Mouse (Mus musculus) forebrain, embryonic 12.5 days (tissue): ENCODE measurements around the gene Astl. TPM values are rescaled to one million over a fixed set of nuclear protein-coding genes. Genes with fewer than 3 reads are reported as not detected.

Experiments used
- ATAC-seq: fragments of 200-750 bp; cut with Nextera tagmentation; 2 replicates; pipeline ENCODE4 v1.8.0; 2017; ENCODE audit warnings: moderate TSS enrichment; ENCODE audit not compliant: low FRiP score
- H3K27ac ChIP-seq: fragments of 300-500 bp; sonication (generic); 2 replicates; pipeline ENCODE4 v1.5.1; 2016; ENCODE audit warnings: mild to moderate bottlenecking
- H3K27me3 ChIP-seq: fragments of 300-500 bp; sonication (generic); 2 replicates; pipeline ENCODE4 v1.6.1; 2016; ENCODE audit warnings: mild to moderate bottlenecking
- H3K36me3 ChIP-seq: fragments of 300-500 bp; sonication (generic); replicated peaks from 2 replicates; pipeline ENCODE4 v1.6.1; 2016; ENCODE audit warnings: mild to moderate bottlenecking
- H3K4me1 ChIP-seq: fragments of 300-500 bp; sonication (generic); 2 replicates; pipeline ENCODE4 v1.6.1; 2016
- H3K4me2 ChIP-seq: fragments of 300-500 bp; sonication (generic); 2 replicates; pipeline ENCODE4 v1.6.1; 2016; ENCODE audit warnings: mild to moderate bottlenecking, moderate library complexity
- H3K4me3 ChIP-seq: fragments of 300-500 bp; sonication (generic); replicated peaks from 2 replicates; pipeline ENCODE4 v1.5.1; 2016; ENCODE audit warnings: mild to moderate bottlenecking
- H3K9ac ChIP-seq: fragments of 300-500 bp; sonication (generic); 2 replicates; pipeline ENCODE4 v1.6.1; 2016; ENCODE audit warnings: mild to moderate bottlenecking
- H3K9me3 ChIP-seq: fragments of 300-500 bp; sonication (generic); 2 replicates; pipeline ENCODE4 v1.6.1; 2016
- WGBS: fragments of 180-500 bp; shearing (Covaris S2); methylation state at CpG from one replicate; pipeline ENCODE4 v1.1.7; 2016; 5-methylcytosine and 5-hydroxymethylcytosine counted together
- polyA plus RNA-seq: library from polyadenylated mRNA; unstranded; fragments of >200 nt; fragmentation: Nextera tagmentation; extraction: Ambion mirVana; gene quantifications from 2 replicates; pipeline ENCODE4 v1.2.1, GENCODE M21; 2016

The Astl gene
- polyA plus RNA-seq, 1 experiment from 2014 or later = not detected

DNA sequence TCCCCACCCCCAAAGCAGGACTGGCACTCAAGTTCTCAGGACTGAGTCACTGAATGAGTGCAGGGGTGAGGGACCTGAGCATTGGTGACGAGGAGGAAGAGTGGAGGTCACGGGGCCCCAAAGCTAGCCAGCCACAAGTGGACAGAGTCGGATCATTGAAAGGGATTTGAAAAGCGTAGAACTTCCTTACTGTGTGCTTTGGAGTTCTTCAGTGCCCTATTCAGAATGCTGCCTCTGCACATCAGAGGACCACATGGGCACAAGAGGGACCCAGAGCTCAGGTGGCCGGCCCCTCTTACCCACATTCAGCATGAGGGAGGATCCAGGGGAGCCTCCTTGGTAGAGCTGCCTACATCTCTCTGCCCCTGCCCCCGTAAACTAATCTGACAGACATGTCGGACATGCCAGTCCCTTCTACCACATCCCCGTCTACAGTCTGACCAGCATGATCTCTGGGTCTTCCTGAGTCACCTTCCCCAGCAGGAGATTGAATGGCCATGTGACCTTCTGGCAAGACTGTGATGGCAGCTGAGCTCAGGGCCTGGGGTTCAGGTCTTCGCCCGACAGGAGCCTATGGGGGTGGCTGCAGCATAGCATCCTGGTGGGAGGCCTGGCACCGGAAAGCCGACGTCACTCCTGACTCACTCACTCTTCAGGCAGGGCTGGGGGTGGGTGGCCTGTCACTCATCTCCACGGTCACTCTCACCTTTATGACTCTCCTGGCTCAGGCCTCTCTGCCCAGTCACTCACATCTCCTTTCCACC, 5.5 kb upstream of the Astl start:
- Histone ChIP-seq H3K36me3 (no peaks in the 10 kb centered on the region), H3K4me2 (no peak overlapping the region), H3K4me1 (peaks cover 11% of the 10 kb centered on the region), H3K27me3 (peaks cover 51% of the 10 kb centered on the region), H3K9ac (no peak overlapping the region), H3K4me3 (no peak overlapping the region), H3K9me3 (no peaks in the 10 kb centered on the region), H3K27ac (no peak overlapping the region)
- ATAC-seq = no peak
- 78% methylated on average over 14 of the region's 14 CpGs for WGBS

DNA sequence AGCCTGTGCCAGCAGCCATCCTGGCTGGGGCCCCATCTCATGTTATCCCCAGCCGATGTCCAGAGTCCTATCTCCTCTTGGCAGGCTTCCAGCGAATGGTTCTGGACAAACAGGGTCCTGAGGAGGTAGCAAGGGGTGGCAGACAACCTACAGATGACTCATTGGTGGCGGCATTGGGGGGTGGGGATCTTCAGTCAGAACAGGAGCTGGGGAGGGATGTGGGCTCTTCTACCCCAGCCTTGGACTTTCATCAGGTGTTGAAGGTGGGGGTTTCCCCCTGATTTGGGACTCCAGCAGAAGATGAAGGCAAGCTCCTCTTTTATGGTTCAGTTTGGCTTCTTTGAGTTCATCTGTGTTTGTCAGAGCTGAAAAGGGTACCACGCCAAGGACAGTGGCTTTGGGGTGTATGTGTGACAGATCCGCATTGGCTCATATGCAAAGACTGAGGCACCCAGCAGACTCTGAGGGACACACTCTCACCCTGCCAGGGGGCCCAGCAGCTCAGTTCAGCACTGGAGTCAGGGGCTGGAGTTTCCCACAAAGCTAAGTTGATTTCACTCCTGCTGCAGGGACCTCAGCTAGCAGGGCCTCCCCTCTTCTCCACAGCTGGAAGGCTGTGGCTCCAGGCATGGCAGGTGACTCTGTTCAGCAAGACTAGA, 4.4 kb upstream of the Astl start:
- no peak for ATAC-seq
- peaks cover 55% of the 10 kb centered on the region for H3K27me3 ChIP-seq
- H3K4me1 ChIP-seq = peaks cover 11% of the 10 kb centered on the region
- H3K4me2 ChIP-seq = no peak overlapping the region
- no peak overlapping the region for H3K27ac ChIP-seq
- H3K9me3 ChIP-seq = no peaks in the 10 kb centered on the region
- no peak overlapping the region for H3K9ac ChIP-seq
- 76% methylated on average over 5 of the region's 5 CpGs for WGBS
- no peak overlapping the region for H3K4me3 ChIP-seq
- no peaks in the 10 kb centered on the region for H3K36me3 ChIP-seq

DNA sequence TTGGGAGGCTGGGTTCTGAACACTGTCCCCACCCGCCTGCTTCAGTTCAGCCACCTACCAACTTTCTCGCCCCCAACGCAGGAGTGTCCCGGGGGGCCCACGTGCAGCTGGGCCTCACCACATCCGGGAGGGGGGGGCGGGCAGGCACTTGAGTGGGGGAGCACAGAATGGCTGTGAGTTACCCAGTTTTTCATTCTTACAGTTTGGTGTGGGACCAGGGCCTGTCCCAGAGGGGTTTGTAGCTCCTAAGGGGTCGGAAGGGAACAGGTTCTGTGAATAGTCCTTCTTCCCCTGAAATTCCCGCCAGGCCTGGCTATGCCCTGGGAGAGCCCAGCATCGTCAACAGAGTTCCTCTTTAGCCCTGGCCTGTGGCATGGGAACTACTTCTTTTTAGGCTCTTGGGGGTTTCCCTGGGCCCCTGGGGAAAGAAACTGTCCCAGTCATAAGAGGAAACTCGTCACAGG, 3.3 kb upstream of the Astl start:
- H3K9me3 ChIP-seq = no peaks in the 10 kb centered on the region
- H3K27ac ChIP-seq = no peak overlapping the region
- H3K4me2 ChIP-seq = no peak overlapping the region
- no peak overlapping the region for H3K4me3 ChIP-seq
- no peak for ATAC-seq
- H3K4me1 ChIP-seq = peaks cover 11% of the 10 kb centered on the region
- H3K27me3 ChIP-seq = peaks cover 58% of the 10 kb centered on the region
- no peaks in the 10 kb centered on the region for H3K36me3 ChIP-seq
- H3K9ac ChIP-seq = no peak overlapping the region
- 51% methylated on average over 11 of the region's 11 CpGs for WGBS

DNA sequence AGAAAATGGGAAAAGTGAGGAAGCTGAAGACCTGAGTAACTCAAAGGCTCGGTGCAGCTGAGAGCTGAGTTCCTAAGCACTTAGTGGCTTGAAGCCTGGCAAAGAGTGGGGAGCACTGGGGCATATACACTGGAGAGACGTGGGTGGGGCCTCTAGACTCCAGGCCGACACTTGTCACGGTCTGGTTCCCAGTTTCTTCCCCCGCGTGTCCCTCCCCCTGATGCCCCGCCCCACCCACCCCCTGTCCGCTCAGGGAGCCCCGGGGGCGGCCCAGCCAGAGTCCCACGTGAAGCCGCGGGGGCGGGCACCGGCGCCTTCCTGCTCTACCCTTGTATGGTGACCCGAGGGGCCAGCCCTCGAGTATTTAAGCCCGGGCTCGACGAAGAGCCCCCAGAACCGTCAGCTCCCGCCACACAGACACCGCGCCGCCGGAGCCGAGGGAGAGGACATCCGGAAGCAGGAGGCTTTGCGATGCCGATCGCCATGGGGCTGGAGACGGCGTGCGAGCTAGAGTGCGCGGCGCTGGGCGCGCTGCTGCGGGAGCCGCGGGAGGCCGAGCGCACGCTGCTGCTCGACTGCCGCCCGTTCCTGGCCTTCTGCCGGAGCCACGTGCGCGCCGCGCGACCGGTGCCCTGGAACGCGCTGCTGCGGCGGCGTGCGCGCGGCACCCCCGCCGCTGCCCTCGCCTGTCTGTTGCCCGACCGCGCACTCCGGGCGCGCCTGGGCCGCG, 2.5 kb upstream of the Astl start, which contains the start of gene Dusp2:
Dusp2 (plus strand) TSS at position 393 of the 730 bp plus-strand sequence.
- under 1% methylated on average over 59 of the region's 76 CpGs for WGBS
- H3K4me2 ChIP-seq = peak within 1 kb of the TSS; percentile 88

DNA sequence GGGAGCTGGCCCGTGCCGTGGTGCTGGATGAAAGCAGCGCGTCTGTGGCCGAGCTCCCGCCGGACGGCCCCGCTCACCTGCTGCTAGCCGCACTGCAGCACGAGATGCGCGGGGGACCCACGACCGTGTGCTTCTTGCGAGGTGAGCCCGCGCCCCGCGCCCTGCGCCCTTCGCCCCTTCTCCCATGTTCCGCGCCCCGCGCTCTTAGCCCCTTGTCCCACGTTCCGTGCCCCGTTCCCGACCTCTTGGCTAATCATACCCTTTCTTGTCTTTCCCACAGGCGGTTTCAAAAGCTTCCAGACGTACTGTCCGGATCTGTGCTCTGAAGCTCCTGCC, 2.0 kb upstream of the Astl start:
- 5% methylated on average over 23 of the region's 33 CpGs for WGBS
- Histone ChIP-seq H3K36me3 (no peaks in the 10 kb centered on the region), H3K4me1 (peaks cover 11% of the 10 kb centered on the region), H3K4me3 (peak overlapping the region; percentile 51), H3K4me2 (peak overlapping the region; percentile 88), H3K9me3 (no peaks in the 10 kb centered on the region), H3K9ac (peak overlapping the region; percentile 59), H3K27ac (no peak overlapping the region; the same call in 1 of the 2 replicates), H3K27me3 (peaks cover 61% of the 10 kb centered on the region)
- ATAC-seq = no peak; the same call in 1 of the 2 replicates

More for the DNA sequence above, 2.5 kb upstream of the Astl start, which contains the start of gene Dusp2:
- Histone ChIP-seq H3K27me3 (peaks cover 61% of the 10 kb centered on the region), H3K4me3 (peak within 1 kb of the TSS; percentile 51), H3K36me3 (no peaks in the 10 kb centered on the region), H3K27ac (no peak within 1 kb of the TSS; the same call in 1 of the 2 replicates), H3K9ac (peak within 1 kb of the TSS; percentile 59), H3K9me3 (no peaks in the 10 kb centered on the region), H3K4me1 (peaks cover 11% of the 10 kb centered on the region)
- peak; percentile 74 for ATAC-seq

DNA sequence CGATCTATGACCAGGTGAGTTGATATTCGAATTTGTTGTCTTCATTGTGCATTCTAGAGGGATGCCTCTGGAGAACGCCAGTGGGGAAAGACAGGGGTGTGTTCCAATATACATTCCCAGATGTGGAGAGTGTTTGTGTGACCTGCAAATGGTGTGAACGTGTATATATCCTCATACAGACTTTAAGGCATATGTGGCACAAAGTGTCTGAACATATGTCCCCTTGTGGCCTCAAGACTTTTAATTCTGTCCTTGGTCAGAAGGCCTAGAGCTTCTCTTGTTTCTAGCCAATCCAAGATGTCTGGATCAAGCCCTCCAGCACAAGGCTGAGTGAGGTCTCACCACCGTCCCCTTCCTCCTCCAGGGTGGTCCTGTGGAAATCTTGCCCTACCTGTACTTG, 1.6 kb upstream of the Astl start:
- peak overlapping the region; percentile 88 for H3K4me2 ChIP-seq
- H3K4me3 ChIP-seq = peak overlapping the region; percentile 51
- no peaks in the 10 kb centered on the region for H3K9me3 ChIP-seq
- no peak for ATAC-seq
- H3K27me3 ChIP-seq = peaks cover 59% of the 10 kb centered on the region
- WGBS = 53% methylated on average over 5 of the region's 5 CpGs
- no peak overlapping the region for H3K9ac ChIP-seq
- H3K27ac ChIP-seq = no peak overlapping the region
- H3K4me1 ChIP-seq = peaks cover 11% of the 10 kb centered on the region
- no peaks in the 10 kb centered on the region for H3K36me3 ChIP-seq

DNA sequence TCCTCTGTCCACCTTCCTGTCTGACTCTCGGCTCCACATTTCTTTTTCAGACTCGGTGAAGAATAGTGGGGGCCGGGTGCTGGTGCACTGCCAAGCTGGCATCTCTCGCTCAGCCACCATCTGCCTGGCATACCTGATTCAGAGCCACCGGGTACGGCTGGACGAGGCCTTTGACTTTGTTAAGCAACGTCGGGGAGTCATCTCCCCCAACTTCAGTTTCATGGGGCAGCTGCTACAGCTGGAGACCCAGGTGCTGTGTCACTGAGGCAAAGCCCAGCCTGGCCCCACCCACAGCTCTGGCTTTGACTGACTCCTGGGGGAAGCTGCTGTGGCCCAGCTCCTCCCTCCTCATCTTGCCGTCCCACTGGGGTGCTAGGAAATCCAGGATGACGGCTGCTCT, 908 bp upstream of the Astl start:
- H3K27ac ChIP-seq = no peak overlapping the region
- no peak overlapping the region for H3K4me2 ChIP-seq
- no peak for ATAC-seq
- 77% methylated on average over 11 of the region's 11 CpGs for WGBS
- no peaks in the 10 kb centered on the region for H3K9me3 ChIP-seq
- peaks cover 11% of the 10 kb centered on the region for H3K4me1 ChIP-seq
- H3K4me3 ChIP-seq = no peak overlapping the region
- H3K36me3 ChIP-seq = no peaks in the 10 kb centered on the region
- H3K9ac ChIP-seq = no peak overlapping the region
- peaks cover 55% of the 10 kb centered on the region for H3K27me3 ChIP-seq

DNA sequence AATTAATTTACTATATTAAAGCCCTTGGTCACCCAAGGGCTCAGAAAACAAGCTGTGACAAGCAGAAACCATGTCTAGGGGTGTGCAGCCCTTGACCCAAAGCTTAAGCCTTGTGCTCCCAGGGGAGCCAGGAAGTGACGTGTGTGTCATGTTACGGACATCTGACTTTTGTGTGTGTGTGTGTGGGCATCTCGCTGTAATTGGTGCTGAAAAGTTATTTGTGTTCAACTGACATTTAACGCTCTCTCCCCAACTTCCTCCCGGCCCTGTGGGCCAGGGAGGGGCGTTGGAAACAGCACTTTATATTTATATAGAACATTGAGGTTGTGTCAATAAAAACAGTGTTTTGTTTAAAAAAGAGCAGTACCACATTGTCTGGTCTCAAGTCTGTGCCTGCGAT, 427 bp upstream of the Astl start:
- H3K4me3 ChIP-seq = no peak overlapping the region
- H3K9me3 ChIP-seq = no peaks in the 10 kb centered on the region
- no peaks in the 10 kb centered on the region for H3K36me3 ChIP-seq
- H3K4me1 ChIP-seq = peaks cover 11% of the 10 kb centered on the region
- H3K27me3 ChIP-seq = peaks cover 55% of the 10 kb centered on the region
- 83% methylated on average over 7 of the region's 7 CpGs for WGBS
- H3K4me2 ChIP-seq = no peak overlapping the region
- no peak for ATAC-seq
- no peak overlapping the region for H3K27ac ChIP-seq
- no peak overlapping the region for H3K9ac ChIP-seq

DNA sequence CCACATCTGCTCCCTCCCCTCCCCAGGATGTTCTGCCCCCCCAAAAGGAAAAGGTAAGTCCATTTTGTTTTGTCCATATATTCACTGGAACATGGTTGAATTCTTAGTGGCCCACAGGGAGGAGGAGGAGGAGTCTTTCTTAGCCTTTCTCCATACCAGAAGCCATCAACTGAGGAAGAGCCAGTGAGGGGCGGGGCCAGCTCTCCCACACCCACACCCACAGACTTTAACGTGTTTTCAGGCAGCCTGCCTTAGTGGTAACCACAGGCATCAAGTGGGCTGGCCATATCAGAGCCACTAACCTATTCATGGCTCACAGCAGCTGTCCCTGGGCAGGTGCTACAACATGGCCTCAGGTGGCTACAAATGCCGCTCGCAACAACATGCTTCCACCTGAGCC, 394 bp downstream of the Astl start:
- no peak for ATAC-seq
- H3K27me3 ChIP-seq = peaks cover 54% of the 10 kb centered on the region

DNA sequence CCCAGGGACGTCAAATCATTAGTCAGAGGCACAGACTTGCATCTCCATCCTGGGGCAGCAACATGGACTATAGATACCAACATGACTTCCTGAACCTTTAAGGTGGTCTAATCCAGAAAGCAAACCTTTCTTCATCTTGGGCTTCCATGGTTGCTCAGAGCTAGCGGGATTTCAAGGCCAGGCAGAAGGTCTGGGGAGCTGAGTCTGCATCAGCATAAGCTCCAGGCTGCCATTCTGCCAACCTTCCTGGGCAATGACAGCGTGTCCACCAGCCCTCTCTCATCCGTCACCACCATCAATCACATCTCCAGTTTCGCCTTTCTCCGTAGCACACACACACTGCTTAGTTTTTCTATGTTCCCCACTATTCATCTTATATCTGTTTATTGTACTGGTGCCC, 823 bp downstream of the Astl start:
- no peak for ATAC-seq
- Histone ChIP-seq H3K36me3 (no peaks in the 10 kb centered on the region), H3K4me3 (no peak overlapping the region), H3K9ac (no peak overlapping the region), H3K4me2 (no peak overlapping the region), H3K9me3 (no peaks in the 10 kb centered on the region), H3K27ac (no peak overlapping the region), H3K4me1 (peaks cover 11% of the 10 kb centered on the region), H3K27me3 (peaks cover 50% of the 10 kb centered on the region)
- WGBS = 77% methylated on average over 6 of the region's 6 CpGs

More for the DNA sequence above, 394 bp downstream of the Astl start:
- peaks cover 11% of the 10 kb centered on the region for H3K4me1 ChIP-seq
- no peaks in the 10 kb centered on the region for H3K36me3 ChIP-seq
- no peaks in the 10 kb centered on the region for H3K9me3 ChIP-seq
- H3K4me3 ChIP-seq = no peak overlapping the region
- no peak overlapping the region for H3K4me2 ChIP-seq
- no peak overlapping the region for H3K27ac ChIP-seq
- 69% methylated on average over 4 of the region's 4 CpGs for WGBS
- no peak overlapping the region for H3K9ac ChIP-seq

DNA sequence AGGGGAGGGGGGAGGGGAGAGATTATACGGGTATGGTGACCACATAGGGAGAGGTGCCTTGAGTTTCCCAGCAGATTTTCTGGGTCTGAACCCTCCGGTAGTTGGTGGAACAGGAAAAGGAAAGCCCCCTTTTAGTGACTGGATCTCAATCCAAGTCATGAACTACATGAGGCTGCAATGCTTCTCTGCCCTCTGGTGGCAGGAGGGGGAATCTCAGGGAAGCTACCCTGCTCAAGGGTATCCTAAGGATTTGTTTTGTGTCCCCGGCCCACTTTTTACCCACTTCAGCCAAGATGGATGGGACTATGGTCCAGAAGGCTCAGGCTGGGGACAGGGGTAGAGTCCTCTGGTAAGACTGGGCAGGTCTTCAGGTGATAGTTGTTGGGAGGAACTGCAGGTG, 2.7 kb downstream of the Astl start:
- Histone ChIP-seq H3K9ac (no peak overlapping the region), H3K9me3 (no peaks in the 10 kb centered on the region), H3K4me2 (no peak overlapping the region), H3K27ac (no peak overlapping the region), H3K4me1 (peaks cover 6% of the 10 kb centered on the region; the same call in 1 of the 2 replicates), H3K27me3 (peaks cover 31% of the 10 kb centered on the region), H3K36me3 (no peaks in the 10 kb centered on the region), H3K4me3 (no peak overlapping the region)
- no peak for ATAC-seq
- WGBS = 15% methylated on average over 3 of the region's 3 CpGs

DNA sequence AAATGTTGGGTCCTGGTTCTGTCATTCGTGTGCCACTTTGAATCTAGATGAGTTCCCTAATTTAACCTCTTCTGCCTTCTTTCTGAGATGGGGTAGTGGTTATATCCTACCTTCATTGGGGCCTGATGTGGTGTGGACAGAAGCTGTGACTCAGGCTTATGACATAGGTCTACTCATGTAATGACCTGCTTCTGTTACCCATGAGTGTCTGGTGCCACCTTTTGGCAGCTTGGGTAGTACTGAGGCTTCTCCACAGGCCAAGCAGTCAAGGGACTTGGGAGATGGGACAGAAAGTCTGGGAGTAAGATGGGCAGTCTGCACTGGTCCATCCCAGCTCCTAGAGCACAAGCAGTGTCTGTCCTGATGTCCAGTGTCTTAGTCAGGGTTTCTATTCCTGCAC, 7.9 kb downstream of the Astl start:
- Histone ChIP-seq H3K36me3 (no peaks in the 10 kb centered on the region), H3K27me3 (no peaks in the 10 kb centered on the region; the same call in 1 of the 2 replicates), H3K27ac (no peak overlapping the region), H3K9me3 (no peaks in the 10 kb centered on the region), H3K4me3 (no peak overlapping the region), H3K4me1 (no peaks in the 10 kb centered on the region), H3K9ac (no peak overlapping the region), H3K4me2 (no peak overlapping the region)
- 69% methylated on average over 1 of the region's 1 CpGs for WGBS
- no peak for ATAC-seq
